In genomic region chr3:131636126-131636525, GRCm38 (mm10) we compare ENCODE assay signal across 18 mouse cellular contexts.
A peak's percentile ranks its signal among the peaks of the same experiment; 100 is the strongest.
DNase-seq lines count a peak whose midpoint lies in the region; ATAC-seq and TF ChIP-seq lines count a peak whose summit lies in the region.
"Had no signal": no experiment of that assay in that cellular context is flagged by ENCODE, and none has a peak within 500 bp of the region (broad histone marks: within the 10 kb centered on the region; RNA-seq: fewer than 3 reads in every experiment).

No protein-coding gene starts in this region.

- DNase-seq in adrenal gland, adult (ENCODE audit: inconsistent age in 2 of 2, low spot score in 1 of 2) = peak; percentile 24 to 70
- no peak for DNase-seq in adrenal gland, adult 8-10 months
- no peak for DNase-seq in heart, embryonic 10.5 days (ENCODE audit: low spot score)
- peak; percentile 25 for DNase-seq in NIH3T3 (ENCODE audit: low read depth)
- DNase-seq in spleen, adult 12 weeks (ENCODE audit: low spot score) = no peak
- DNase-seq: cerebellum, adult 11 months; cerebellum, postnatal 14 days; left cerebral cortex, postnatal 4 days; lung, adult 2 months; right cerebral cortex, adult 18-20 months; thymus, adult 2 months had no signal

- no peak overlapping the region for H3K4me3 ChIP-seq in heart, embryonic 15.5 days
- H3K4me3 ChIP-seq in heart, embryonic 10.5 days = no peak overlapping the region
- H3K4me3 ChIP-seq in myocyte = no peak overlapping the region
- H3K4me3 ChIP-seq: forebrain, embryonic 15.5 days; hindbrain, embryonic 13.5 days; midbrain, embryonic 15.5 days had no signal

- H3K4me2 ChIP-seq in heart, embryonic 15.5 days = no peak overlapping the region
- H3K4me2 ChIP-seq in myocyte (ENCODE audit: low read depth) = peak overlapping the region; percentile 51
- H3K4me2 ChIP-seq: forebrain, embryonic 15.5 days; hindbrain, embryonic 13.5 days; liver, embryonic 11.5 days; midbrain, embryonic 15.5 days had no signal

- no peaks in the 10 kb centered on the region for H3K79me2 ChIP-seq in myocyte (ENCODE audit: control insufficient read depth, insufficient read depth)

- no peak overlapping the region for H3K9ac ChIP-seq in heart, embryonic 15.5 days
- H3K9ac ChIP-seq: forebrain, embryonic 15.5 days; hindbrain, embryonic 13.5 days; midbrain, embryonic 15.5 days had no signal

- H3K9me3 ChIP-seq in heart, embryonic 15.5 days (replicated peaks) = no peaks in the 10 kb centered on the region
- H3K9me3 ChIP-seq in heart, embryonic 10.5 days = no peaks in the 10 kb centered on the region
- H3K9me3 ChIP-seq: forebrain, embryonic 15.5 days; hindbrain, embryonic 13.5 days; midbrain, embryonic 15.5 days had no signal

- no peak overlapping the region for H3ac ChIP-seq in myocyte (ENCODE audit: control insufficient read depth, insufficient read length)

- 0 out of 2 replicates have a peak, but pooled peaks have one; percentile 42 for ATAC-seq in heart, embryonic 15.5 days (replicated peaks; ENCODE audit: insufficient number of reproducible peaks, insufficient read depth, low FRiP score, low read depth)
- ATAC-seq in activated CD4-positive, CD25-positive, alpha-beta regulatory T cell, adult 4 months = no peak
- ATAC-seq: forebrain, embryonic 15.5 days; midbrain, embryonic 15.5 days had no signal

- H3K36me3 ChIP-seq in heart, embryonic 15.5 days = no peaks in the 10 kb centered on the region
- H3K36me3 ChIP-seq in heart, embryonic 10.5 days = peaks cover 7% of the 10 kb centered on the region; the same call in 1 of the 2 replicates
- peaks cover 15% of the 10 kb centered on the region for H3K36me3 ChIP-seq in myocyte (ENCODE audit: control insufficient read depth, insufficient read depth)
- H3K36me3 ChIP-seq: midbrain, embryonic 15.5 days had no signal

- TF ChIP-seq POLR2A in myocyte (IDR thresholded peaks at IDR 0.05; ENCODE audit: insufficient read length, low read depth) = no peak

- peaks cover 6% of the 10 kb centered on the region; the same call in 1 of the 2 replicates for H3K4me1 ChIP-seq in heart, embryonic 15.5 days (replicated peaks)
- H3K4me1 ChIP-seq in heart, embryonic 10.5 days = peaks cover 14% of the 10 kb centered on the region

- H3K27me3 ChIP-seq in heart, embryonic 15.5 days = no peaks in the 10 kb centered on the region
- no peaks in the 10 kb centered on the region for H3K27me3 ChIP-seq in heart, embryonic 10.5 days (ENCODE audit: insufficient read depth, poor library complexity, severe bottlenecking)
- H3K27me3 ChIP-seq in myocyte (ENCODE audit: control insufficient read depth, insufficient read depth, insufficient read length) = no peaks in the 10 kb centered on the region
- H3K27me3 ChIP-seq: forebrain, embryonic 15.5 days; hindbrain, embryonic 13.5 days; midbrain, embryonic 15.5 days had no signal

- H3K27ac ChIP-seq in heart, embryonic 15.5 days = no peak overlapping the region
- H3K27ac ChIP-seq in heart, embryonic 10.5 days = no peak overlapping the region
- H3K27ac ChIP-seq: forebrain, embryonic 15.5 days; hindbrain, embryonic 13.5 days; midbrain, embryonic 15.5 days had no signal

- WGBS in heart, embryonic 15.5 days = 48% methylated on average over 5 of the region's 5 CpGs
- WGBS in heart, embryonic 10.5 days = 38% methylated on average over 5 of the region's 5 CpGs

TF ChIP-seq in myocyte, 11 proteins besides CTCF, POLR2A, EP300 and RAD21:
- TF ChIP-seq REST (IDR thresholded peaks at IDR 0.05; ENCODE audit: insufficient read depth, insufficient read length) (no peak), MYOG (IDR thresholded peaks at IDR 0.05; ENCODE audit: control insufficient read depth in 1 of 3, insufficient read depth in 1 of 3, insufficient read length in 2 of 3, low read depth in 2 of 3) (peak in 1 of 3 experiments; percentile 53), CEBPB (IDR thresholded peaks at IDR 0.05; ENCODE audit: insufficient read depth, poor library complexity, severe bottlenecking) (no peak), E2F4 (IDR thresholded peaks at IDR 0.05; ENCODE audit: insufficient read depth) (no peak), POLR2AphosphoS2 (IDR thresholded peaks at IDR 0.05; ENCODE audit: insufficient read length, low read depth) (no peak), USF1 (IDR thresholded peaks at IDR 0.05; ENCODE audit: low read depth) (no peak), SRF (IDR thresholded peaks at IDR 0.05; ENCODE audit: control insufficient read depth, insufficient read length, low read depth) (no peak), MYOD1 (IDR thresholded peaks at IDR 0.05; ENCODE audit: control insufficient read depth in 1 of 3, insufficient read length in 2 of 3, low read depth in 2 of 3) (peak in 2 of 3 experiments; percentile 78 to 79), MAX (IDR thresholded peaks at IDR 0.05; ENCODE audit: low read depth) (no peak)
TF ChIP-seq in myocyte: peak in this region for 2.

Comparison
In these comparisons a context has a peak if more than half of its experiments do, and no peak if none do; other contexts are left out.
1. DNase-seq: peak in adrenal gland, adult (2 of 2) and NIH3T3 (single experiment); none in adrenal gland, adult 8-10 months (single experiment), heart, embryonic 10.5 days (single experiment) and spleen, adult 12 weeks (single experiment).